Mouse (Mus musculus): Measurements from ENCODE around the gene Tff3. TPM values are rescaled to one million over a fixed set of nuclear protein-coding genes. Genes with fewer than 3 reads are reported as not detected.
A peak's percentile ranks its signal among the peaks of the same experiment; 100 is the strongest.

Tff3 gene
- polyA plus RNA-seq, 1 experiment from 2014 or later = 109 TPM

- H3K27ac ChIP-seq (ENCODE audit: low read length) = no peak overlapping the region
- no peak overlapping the region for H3K9ac ChIP-seq (ENCODE audit: low read length)
- no peaks in the 10 kb centered on the region for H3K27me3 ChIP-seq (ENCODE audit: control insufficient read depth, insufficient read depth, low read length)
- H3K9me3 ChIP-seq (replicated peaks; ENCODE audit: control insufficient read depth, low read length) = no peaks in the 10 kb centered on the region
- no peak overlapping the region for H3K4me3 ChIP-seq (replicated peaks; ENCODE audit: low read length)
- no peak for ATAC-seq (ENCODE audit: insufficient read depth, low FRiP score)
- H3K4me1 ChIP-seq (ENCODE audit: control insufficient read depth, insufficient read depth, low read length) = no peaks in the 10 kb centered on the region
- H3K36me3 ChIP-seq (ENCODE audit: control insufficient read depth, insufficient read depth, low read length) = no peaks in the 10 kb centered on the region
- no peak overlapping the region for H3K4me2 ChIP-seq (ENCODE audit: low read depth, low read length)
- WGBS = 87% methylated on average over 15 of the region's 15 CpGs
These were observed 21.1 kb downstream of the Tff3 start for GRCm38 (mm10) chr17:31108388-31108787.

GRCm38 (mm10) chr17:31103823-31104222 is 25.6 kb downstream of the Tff3 start:
- H3K9me3 ChIP-seq (replicated peaks; ENCODE audit: control insufficient read depth, low read length) = no peaks in the 10 kb centered on the region
- H3K4me3 ChIP-seq (replicated peaks; ENCODE audit: low read length) = no peak overlapping the region
- H3K4me2 ChIP-seq (ENCODE audit: low read depth, low read length) = no peak overlapping the region
- no peak overlapping the region for H3K9ac ChIP-seq (ENCODE audit: low read length)
- no peaks in the 10 kb centered on the region for H3K27me3 ChIP-seq (ENCODE audit: control insufficient read depth, insufficient read depth, low read length)
- H3K36me3 ChIP-seq (ENCODE audit: control insufficient read depth, insufficient read depth, low read length) = no peaks in the 10 kb centered on the region
- no peak overlapping the region for H3K27ac ChIP-seq (ENCODE audit: low read length)
- ATAC-seq (ENCODE audit: insufficient read depth, low FRiP score) = no peak
- H3K4me1 ChIP-seq (ENCODE audit: control insufficient read depth, insufficient read depth, low read length) = no peaks in the 10 kb centered on the region
- WGBS = 84% methylated on average over 8 of the region's 8 CpGs

- Histone ChIP-seq H3K9ac (ENCODE audit: low read length) (no peak overlapping the region), H3K36me3 (ENCODE audit: control insufficient read depth, insufficient read depth, low read length) (no peaks in the 10 kb centered on the region), H3K27me3 (ENCODE audit: control insufficient read depth, insufficient read depth, low read length) (no peaks in the 10 kb centered on the region), H3K4me1 (ENCODE audit: control insufficient read depth, insufficient read depth, low read length) (no peaks in the 10 kb centered on the region), H3K27ac (ENCODE audit: low read length) (no peak overlapping the region), H3K4me3 (replicated peaks; ENCODE audit: low read length) (no peak overlapping the region), H3K4me2 (ENCODE audit: low read depth, low read length) (no peak overlapping the region), H3K9me3 (replicated peaks; ENCODE audit: control insufficient read depth, low read length) (no peaks in the 10 kb centered on the region)
- 81% methylated on average over 8 of the region's 8 CpGs for WGBS
- no peak for ATAC-seq (ENCODE audit: insufficient read depth, low FRiP score)
These were observed 26.4 kb downstream of the Tff3 start for GRCm38 (mm10) chr17:31103007-31103570.

GRCm38 (mm10) chr17:31098788-31099187 is 30.7 kb downstream of the Tff3 start:
- no peak overlapping the region for H3K4me2 ChIP-seq (ENCODE audit: low read depth, low read length)
- no peak overlapping the region for H3K9ac ChIP-seq (ENCODE audit: low read length)
- ATAC-seq (ENCODE audit: insufficient read depth, low FRiP score) = no peak
- no peaks in the 10 kb centered on the region for H3K27me3 ChIP-seq (ENCODE audit: control insufficient read depth, insufficient read depth, low read length)
- H3K9me3 ChIP-seq (replicated peaks; ENCODE audit: control insufficient read depth, low read length) = no peaks in the 10 kb centered on the region
- no peak overlapping the region for H3K27ac ChIP-seq (ENCODE audit: low read length)
- 66% methylated on average over 5 of the region's 5 CpGs for WGBS
- no peaks in the 10 kb centered on the region for H3K36me3 ChIP-seq (ENCODE audit: control insufficient read depth, insufficient read depth, low read length)
- no peak overlapping the region for H3K4me3 ChIP-seq (replicated peaks; ENCODE audit: low read length)
- H3K4me1 ChIP-seq (ENCODE audit: control insufficient read depth, insufficient read depth, low read length) = no peaks in the 10 kb centered on the region

- no peak for ATAC-seq (ENCODE audit: insufficient read depth, low FRiP score)
- 95% methylated on average over 2 of the region's 2 CpGs for WGBS
- no peak overlapping the region for H3K4me2 ChIP-seq (ENCODE audit: low read depth, low read length)
- no peak overlapping the region for H3K4me3 ChIP-seq (replicated peaks; ENCODE audit: low read length)
- H3K27ac ChIP-seq (ENCODE audit: low read length) = peak overlapping the region; percentile 29; the same call in 1 of the 2 replicates
- no peaks in the 10 kb centered on the region for H3K4me1 ChIP-seq (ENCODE audit: control insufficient read depth, insufficient read depth, low read length)
- no peak overlapping the region for H3K9ac ChIP-seq (ENCODE audit: low read length)
- no peaks in the 10 kb centered on the region for H3K36me3 ChIP-seq (ENCODE audit: control insufficient read depth, insufficient read depth, low read length)
- H3K9me3 ChIP-seq (replicated peaks; ENCODE audit: control insufficient read depth, low read length) = no peaks in the 10 kb centered on the region
- no peaks in the 10 kb centered on the region for H3K27me3 ChIP-seq (ENCODE audit: control insufficient read depth, insufficient read depth, low read length)
These were observed 32.6 kb downstream of the Tff3 start for GRCm38 (mm10) chr17:31096893-31097292.

- Histone ChIP-seq H3K36me3 (ENCODE audit: control insufficient read depth, insufficient read depth, low read length) (no peaks in the 10 kb centered on the region), H3K4me3 (replicated peaks; ENCODE audit: low read length) (no peak overlapping the region), H3K9me3 (replicated peaks; ENCODE audit: control insufficient read depth, low read length) (no peaks in the 10 kb centered on the region), H3K9ac (ENCODE audit: low read length) (no peak overlapping the region), H3K27me3 (ENCODE audit: control insufficient read depth, insufficient read depth, low read length) (no peaks in the 10 kb centered on the region), H3K27ac (ENCODE audit: low read length) (no peak overlapping the region), H3K4me2 (ENCODE audit: low read depth, low read length) (no peak overlapping the region), H3K4me1 (ENCODE audit: control insufficient read depth, insufficient read depth, low read length) (no peaks in the 10 kb centered on the region)
- WGBS = 80% methylated on average over 7 of the region's 7 CpGs
- no peak for ATAC-seq (ENCODE audit: insufficient read depth, low FRiP score)
These were observed 33.9 kb downstream of the Tff3 start for GRCm38 (mm10) chr17:31095570-31095969.

GRCm38 (mm10) chr17:31094781-31095180 is 34.7 kb downstream of the Tff3 start:
- H3K9me3 ChIP-seq (replicated peaks; ENCODE audit: control insufficient read depth, low read length) = no peaks in the 10 kb centered on the region
- H3K4me1 ChIP-seq (ENCODE audit: control insufficient read depth, insufficient read depth, low read length) = peaks cover 2% of the 10 kb centered on the region; the same call in 1 of the 2 replicates
- no peaks in the 10 kb centered on the region for H3K36me3 ChIP-seq (ENCODE audit: control insufficient read depth, insufficient read depth, low read length)
- no peaks in the 10 kb centered on the region for H3K27me3 ChIP-seq (ENCODE audit: control insufficient read depth, insufficient read depth, low read length)
- no peak overlapping the region for H3K4me2 ChIP-seq (ENCODE audit: low read depth, low read length)
- ATAC-seq (ENCODE audit: insufficient read depth, low FRiP score) = no peak
- 57% methylated on average over 5 of the region's 5 CpGs for WGBS
- H3K27ac ChIP-seq (ENCODE audit: low read length) = no peak overlapping the region
- no peak overlapping the region for H3K9ac ChIP-seq (ENCODE audit: low read length)
- no peak overlapping the region for H3K4me3 ChIP-seq (replicated peaks; ENCODE audit: low read length)

GRCm38 (mm10) chr17:31091023-31091735 is 38.3 kb downstream of the Tff3 start:
- no peaks in the 10 kb centered on the region for H3K9me3 ChIP-seq (replicated peaks; ENCODE audit: control insufficient read depth, low read length)
- H3K4me2 ChIP-seq (ENCODE audit: low read depth, low read length) = no peak overlapping the region
- no peak overlapping the region for H3K9ac ChIP-seq (ENCODE audit: low read length)
- no peaks in the 10 kb centered on the region for H3K36me3 ChIP-seq (ENCODE audit: control insufficient read depth, insufficient read depth, low read length)
- no peak for ATAC-seq (ENCODE audit: insufficient read depth, low FRiP score)
- no peaks in the 10 kb centered on the region for H3K27me3 ChIP-seq (ENCODE audit: control insufficient read depth, insufficient read depth, low read length)
- H3K4me3 ChIP-seq (replicated peaks; ENCODE audit: low read length) = no peak overlapping the region
- no peak overlapping the region for H3K27ac ChIP-seq (ENCODE audit: low read length)
- 31% methylated on average over 13 of the region's 13 CpGs for WGBS
- H3K4me1 ChIP-seq (ENCODE audit: control insufficient read depth, insufficient read depth, low read length) = peaks cover 21% of the 10 kb centered on the region

- no peak overlapping the region for H3K27ac ChIP-seq (ENCODE audit: low read length)
- no peaks in the 10 kb centered on the region for H3K36me3 ChIP-seq (ENCODE audit: control insufficient read depth, insufficient read depth, low read length)
- H3K4me2 ChIP-seq (ENCODE audit: low read depth, low read length) = no peak overlapping the region
- no peaks in the 10 kb centered on the region for H3K27me3 ChIP-seq (ENCODE audit: control insufficient read depth, insufficient read depth, low read length)
- H3K9ac ChIP-seq (ENCODE audit: low read length) = no peak overlapping the region
- no peaks in the 10 kb centered on the region for H3K9me3 ChIP-seq (replicated peaks; ENCODE audit: control insufficient read depth, low read length)
- 55% methylated on average over 8 of the region's 8 CpGs for WGBS
- no peak for ATAC-seq (ENCODE audit: insufficient read depth, low FRiP score)
- no peak overlapping the region for H3K4me3 ChIP-seq (replicated peaks; ENCODE audit: low read length)
- H3K4me1 ChIP-seq (ENCODE audit: control insufficient read depth, insufficient read depth, low read length) = peaks cover 21% of the 10 kb centered on the region
These were observed 39.6 kb downstream of the Tff3 start for GRCm38 (mm10) chr17:31089848-31090247.
